Comparison of ENCODE assay signal across 14 mouse cellular contexts in genomic region chr9:44080953-44081352, GRCm38 (mm10). TPM values are rescaled to one million over a fixed set of nuclear protein-coding genes. Genes with fewer than 3 reads are reported as not detected.
DNase-seq lines count a peak whose midpoint lies in the region; ATAC-seq and TF ChIP-seq lines count a peak whose summit lies in the region.
"Had no signal": no experiment of that assay in that cellular context is flagged by ENCODE, and none has a peak within 500 bp of the region (broad histone marks: within the 10 kb centered on the region; RNA-seq: fewer than 3 reads in every experiment).

No protein-coding gene starts in this region.

- TF ChIP-seq CTCF in heart, postnatal 0 days (IDR thresholded peaks at IDR 0.05; ENCODE audit: low read depth): no peak

- H3K9me3 ChIP-seq in heart, postnatal 0 days (replicated peaks; ENCODE audit: control insufficient read depth, low read length): no peaks in the 10 kb centered on the region
- H3K9me3 ChIP-seq: intestine, embryonic 15.5 days; limb, embryonic 15.5 days had no signal

- TF ChIP-seq EP300 in heart, postnatal 0 days (IDR thresholded peaks at IDR 0.05; ENCODE audit: low read depth): no peak

- H3K36me3 ChIP-seq in heart, postnatal 0 days (replicated peaks; ENCODE audit: control insufficient read depth, insufficient read depth, low read length): 0 out of 2 replicates have a peak, but pooled peaks cover 2% of the 10 kb centered on the region
- H3K36me3 ChIP-seq: intestine, embryonic 15.5 days; limb, embryonic 15.5 days had no signal

- H3K4me1 ChIP-seq in heart, postnatal 0 days (ENCODE audit: control insufficient read depth, insufficient read depth): peaks cover 67% of the 10 kb centered on the region

- H3K4me2 ChIP-seq in heart, postnatal 0 days (ENCODE audit: low read depth, low read length): no peak overlapping the region
- H3K4me2 ChIP-seq: intestine, embryonic 15.5 days; limb, embryonic 15.5 days had no signal

- peak; percentile 96 for DNase-seq in heart, adult 11 months
- DNase-seq in heart, postnatal 25 days (ENCODE audit: low spot score): no peak
- DNase-seq in ovary, postnatal 14 days (ENCODE audit: low spot score): peak; percentile 48
- DNase-seq in ovary, adult 18-20 months (ENCODE audit: low spot score): no peak
- peak; percentile 44 for DNase-seq in heart, postnatal 0 days (ENCODE audit: low spot score)
- DNase-seq in urinary bladder, adult 18-20 months (ENCODE audit: low spot score in 2 of 2): no peak
- DNase-seq in adrenal gland, postnatal 10 days: no peak
- DNase-seq: forebrain, postnatal 0 days had no signal

- intact Hi-C loops in heart, postnatal 25 days (cut with DNase I): no loop called here

- no peak overlapping the region for H3K4me3 ChIP-seq in heart, postnatal 0 days (ENCODE audit: low read depth, low read length)
- H3K4me3 ChIP-seq: intestine, embryonic 15.5 days; limb, embryonic 15.5 days had no signal

- no peaks in the 10 kb centered on the region for H3K27me3 ChIP-seq in heart, postnatal 0 days (ENCODE audit: control insufficient read depth, insufficient read depth, low read length)
- H3K27me3 ChIP-seq: intestine, embryonic 15.5 days had no signal

- ATAC-seq in heart, postnatal 0 days (ENCODE audit: insufficient read depth, low read depth): no peak
- 0 out of 2 replicates have a peak, but pooled peaks have one; percentile 11 for ATAC-seq in megakaryocyte progenitor cell, adult 5-6 weeks (replicated peaks; ENCODE audit: poor library complexity)
- ATAC-seq: forebrain, postnatal 0 days; intestine, embryonic 15.5 days had no signal

- no peak overlapping the region for H3K9ac ChIP-seq in heart, postnatal 0 days (replicated peaks; ENCODE audit: low read depth, low read length)
- H3K9ac ChIP-seq: forebrain, postnatal 0 days; intestine, embryonic 15.5 days; limb, embryonic 15.5 days had no signal

- 31% methylated on average over 5 of the region's 5 CpGs for WGBS in heart, postnatal 0 days

- H3K27ac ChIP-seq in heart, postnatal 0 days (ENCODE audit: low read depth): peak overlapping the region; percentile 52; the same call in 1 of the 2 replicates
- H3K27ac ChIP-seq: intestine, embryonic 15.5 days; limb, embryonic 15.5 days had no signal

RNA-seq across cellular contexts. Expression of gene Usp2, which starts 14.1 kb away (rescaled TPM):
- 100 to 1,000 TPM in 1 of 2 experiments, 10 to 100 TPM in 1; 77.7 to 191 TPM for total RNA-seq in heart, postnatal 25 days (2021)
- 44.9 and 48.6 TPM in 2 replicates for total RNA-seq in heart, postnatal 0 days (2014; rRNA removed; ENCODE audit: low replicate concordance)
- polyA plus RNA-seq in heart, postnatal 0 days (2015; fragmentation: Nextera tagmentation; extraction: Ambion mirVana): 114 and 121 TPM in 2 replicates
- 5.5 and 16.4 TPM in 2 replicates for total RNA-seq in megakaryocyte progenitor cell, adult 5-6 weeks (2015)
- total RNA-seq in megakaryocyte progenitor cell, adult 5-6 weeks (2017): 2.5 and 5.3 TPM in 2 replicates
- 10 to 100 TPM; 36.4 to 52.2 TPM for total RNA-seq in adrenal gland, postnatal 10 days (2021)

RNA-seq across cellular contexts. Expression of gene Mfrp, which starts 20.6 kb away (rescaled TPM):
- total RNA-seq in heart, postnatal 25 days (2021): not detected
- total RNA-seq in heart, postnatal 0 days (2014; rRNA removed; ENCODE audit: low replicate concordance): not detected in 2 replicates
- not detected in 2 replicates for polyA plus RNA-seq in heart, postnatal 0 days (2015; fragmentation: Nextera tagmentation; extraction: Ambion mirVana)
- not detected in 2 replicates for total RNA-seq in megakaryocyte progenitor cell, adult 5-6 weeks (2015)
- total RNA-seq in megakaryocyte progenitor cell, adult 5-6 weeks (2017): 0.12 TPM in 1 of 2 replicates, not detected in the other
- under 1 TPM in 1 of 2 experiments, not detected in 1; 0.30 TPM for total RNA-seq in adrenal gland, postnatal 10 days (2021)
- total RNA-seq: common myeloid progenitor, adult 5-6 weeks; megakaryocyte-erythroid progenitor cell, adult 5-6 weeks; neutrophil, adult 5-6 weeks had no signal

RNA-seq across cellular contexts. Expression of gene C1qtnf5, which starts 26.1 kb away (rescaled TPM):
- 10 to 100 TPM in 1 of 2 experiments, 1 to 10 TPM in 1; 9.7 to 10.9 TPM for total RNA-seq in heart, postnatal 25 days (2021)
- total RNA-seq in heart, postnatal 0 days (2014; rRNA removed; ENCODE audit: low replicate concordance): 9.0 TPM in 2 replicates
- 4.1 and 4.5 TPM in 2 replicates for polyA plus RNA-seq in heart, postnatal 0 days (2015; fragmentation: Nextera tagmentation; extraction: Ambion mirVana)
- not detected in 2 replicates for total RNA-seq in megakaryocyte progenitor cell, adult 5-6 weeks (2015)
- not detected in 2 replicates for total RNA-seq in megakaryocyte progenitor cell, adult 5-6 weeks (2017)
- 10 to 100 TPM; 16.7 to 21.9 TPM for total RNA-seq in adrenal gland, postnatal 10 days (2021)
- total RNA-seq: common myeloid progenitor, adult 5-6 weeks; megakaryocyte-erythroid progenitor cell, adult 5-6 weeks; neutrophil, adult 5-6 weeks had no signal

RNA-seq across cellular contexts. Expression of gene Gm49380, which starts 32.3 kb away (rescaled TPM):
- total RNA-seq in heart, postnatal 25 days (2021): under 1 TPM in 1 of 2 experiments, not detected in 1; 0.11 TPM
- total RNA-seq in heart, postnatal 0 days (2014; rRNA removed; ENCODE audit: low replicate concordance): not detected in 2 replicates
- polyA plus RNA-seq in heart, postnatal 0 days (2015; fragmentation: Nextera tagmentation; extraction: Ambion mirVana): 0.10 TPM in 1 of 2 replicates, not detected in the other
- not detected in 2 replicates for total RNA-seq in megakaryocyte progenitor cell, adult 5-6 weeks (2015)
- total RNA-seq in megakaryocyte progenitor cell, adult 5-6 weeks (2017): not detected in 2 replicates
- total RNA-seq in adrenal gland, postnatal 10 days (2021): under 1 TPM in 1 of 2 experiments, not detected in 1; 0.51 TPM
- total RNA-seq: common myeloid progenitor, adult 5-6 weeks; megakaryocyte-erythroid progenitor cell, adult 5-6 weeks; neutrophil, adult 5-6 weeks had no signal
- polyA plus RNA-seq: forebrain, postnatal 0 days had no signal

RNA-seq across cellular contexts. Expression of gene Rnf26, which starts 32.4 kb away (rescaled TPM):
- 1 to 10 TPM; 7.7 to 8.1 TPM for total RNA-seq in heart, postnatal 25 days (2021)
- 13.0 and 16.6 TPM in 2 replicates for total RNA-seq in heart, postnatal 0 days (2014; rRNA removed; ENCODE audit: low replicate concordance)
- 13.7 and 14.1 TPM in 2 replicates for polyA plus RNA-seq in heart, postnatal 0 days (2015; fragmentation: Nextera tagmentation; extraction: Ambion mirVana)
- 47.7 and 59.6 TPM in 2 replicates for total RNA-seq in megakaryocyte progenitor cell, adult 5-6 weeks (2015)
- total RNA-seq in megakaryocyte progenitor cell, adult 5-6 weeks (2017): 19.1 and 21.2 TPM in 2 replicates
- 10 to 100 TPM; 29.3 to 35.5 TPM for total RNA-seq in adrenal gland, postnatal 10 days (2021)

Comparison
In these comparisons a context has a peak if more than half of its experiments do, and no peak if none do; other contexts are left out.
1. DNase-seq: peak in heart, adult 11 months (single experiment), ovary, postnatal 14 days (single experiment) and heart, postnatal 0 days (single experiment); none in heart, postnatal 25 days (single experiment), ovary, adult 18-20 months (single experiment), urinary bladder, adult 18-20 months (0 of 2) and adrenal gland, postnatal 10 days (single experiment).